Mouse (Mus musculus): ENCODE data around the gene Prdm5.

Prdm5 gene

DNA sequence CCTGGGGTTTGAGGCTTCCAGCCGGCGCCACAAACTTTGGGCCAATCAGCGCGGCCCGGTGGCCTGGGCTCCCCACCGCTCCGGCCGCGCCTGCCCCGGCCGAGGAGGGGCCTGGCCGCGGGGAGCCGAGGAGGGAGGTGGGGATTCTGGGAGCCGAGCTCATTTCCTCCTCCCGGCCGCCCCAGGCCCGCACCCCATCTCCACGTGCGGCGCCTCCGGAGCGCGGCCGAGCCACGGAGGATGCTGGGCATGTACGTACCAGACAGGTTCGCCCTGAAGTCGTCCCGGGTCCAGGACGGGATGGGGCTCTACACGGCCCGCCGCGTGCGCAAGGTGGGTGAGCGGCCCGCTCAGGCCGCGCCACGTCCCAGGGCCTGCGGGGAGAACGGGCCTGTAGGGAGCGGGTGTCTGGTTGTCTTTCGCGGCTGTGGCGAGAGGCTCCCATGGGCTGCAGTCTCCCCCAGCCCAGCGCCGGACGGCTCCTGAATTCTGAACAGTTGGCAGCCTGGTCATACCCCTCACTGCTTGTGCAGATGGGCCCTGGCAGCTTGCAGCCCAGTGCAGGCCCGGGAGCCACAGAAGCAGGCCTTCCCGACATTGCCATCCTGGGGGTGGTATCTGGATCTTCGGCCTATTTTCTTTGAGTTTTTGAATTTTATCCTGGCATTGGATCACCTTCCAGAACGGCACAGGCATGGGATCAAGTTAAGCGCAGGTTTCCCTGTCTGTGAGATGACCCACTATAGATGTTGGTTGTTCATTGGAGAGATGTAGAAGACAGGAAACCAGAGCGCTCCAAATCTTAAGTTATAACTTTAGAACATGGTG, at the start of gene Prdm5:
Prdm5 (plus strand) TSS at position 128 of the 828 bp plus-strand sequence.
- peak; percentile 63 for DNase-seq

- DNase-seq: no peak
These were observed 39.3 kb upstream of the Prdm5 start for GRCm38 (mm10) chr6:65739442-65739841.

DNA sequence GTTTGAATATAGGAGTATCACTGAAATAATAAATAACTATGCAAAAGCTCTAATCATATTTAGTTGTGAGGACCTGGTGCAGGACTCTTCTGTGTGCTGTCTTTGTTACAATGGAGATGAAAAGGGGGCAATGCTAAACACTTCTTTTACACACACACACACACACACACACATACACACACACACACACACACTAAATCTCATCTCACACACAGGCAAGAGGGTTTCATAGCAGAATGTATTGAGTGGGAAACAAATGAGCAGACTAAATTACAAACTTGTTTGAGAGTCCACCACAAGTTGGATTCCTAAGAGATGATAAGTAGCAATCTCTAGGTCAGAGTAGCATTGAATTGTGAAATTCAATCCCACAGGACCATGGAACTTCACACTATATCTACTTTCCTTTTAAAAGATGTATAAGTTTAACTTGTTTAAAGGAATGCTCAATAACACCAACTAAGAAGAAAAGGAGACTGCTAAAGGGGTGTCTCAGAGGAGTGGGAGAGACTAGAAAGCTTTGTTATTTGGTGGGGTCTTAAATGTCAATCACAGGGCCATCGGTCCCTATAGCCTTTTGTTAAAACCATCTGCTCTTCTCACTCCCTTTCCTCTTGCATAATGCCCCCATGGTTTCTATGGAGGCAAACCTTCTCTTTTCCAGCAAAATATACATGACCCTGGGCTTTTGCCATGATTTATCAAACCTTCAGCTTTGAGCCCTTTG, 35.5 kb upstream of the Prdm5 start:
- DNase-seq: no peak

GRCm38 (mm10) chr6:65743871-65744202, 35.0 kb upstream of the Prdm5 start:
- DNase-seq: no peak

DNA sequence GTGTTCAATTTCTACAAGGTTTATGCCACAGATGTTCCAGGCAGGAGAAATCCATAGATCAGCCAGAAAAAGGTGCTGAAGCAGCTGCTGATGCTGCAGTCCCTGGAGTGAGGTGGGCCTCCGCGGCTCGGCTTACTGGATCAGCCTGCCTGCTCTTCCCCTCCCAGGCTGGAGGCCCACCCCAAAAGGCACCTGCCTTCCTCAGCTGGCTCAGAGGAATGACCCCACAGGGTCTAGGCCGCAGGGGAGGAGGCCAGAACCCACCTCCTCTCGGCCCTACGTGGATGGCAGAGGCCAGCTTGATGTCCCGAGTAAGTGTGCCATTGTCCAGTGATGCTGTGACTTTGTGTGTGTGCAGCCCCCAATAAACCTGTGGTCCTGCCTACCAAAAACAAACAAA, 20.6 kb upstream of the Prdm5 start:
- no peak for DNase-seq

GRCm38 (mm10) chr6:65759174-65759573, 19.6 kb upstream of the Prdm5 start:
- no peak for DNase-seq

- DNase-seq: no peak
These were observed 18.7 kb upstream of the Prdm5 start for GRCm38 (mm10) chr6:65760073-65760472.

DNA sequence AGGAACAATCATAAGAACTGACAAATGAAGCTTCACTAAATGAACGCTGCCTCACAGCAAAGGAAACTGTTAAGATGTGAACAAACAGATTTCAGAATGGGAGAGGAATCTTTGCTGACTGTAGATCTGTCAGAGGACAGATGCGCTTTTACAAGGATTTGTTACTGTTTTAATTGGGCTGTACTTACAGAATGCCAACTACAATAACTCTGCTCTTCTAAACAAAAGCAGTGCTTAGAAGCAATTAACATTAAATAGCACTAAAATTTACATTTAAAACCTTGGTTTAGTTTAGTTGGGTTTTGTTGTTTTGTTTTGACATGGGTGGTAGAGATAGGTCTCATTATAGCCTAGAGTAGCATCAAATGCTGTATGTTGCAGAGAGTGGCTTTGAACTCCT, 14.3 kb upstream of the Prdm5 start:
- no peak for DNase-seq

GRCm38 (mm10) chr6:65765057-65765456, 13.7 kb upstream of the Prdm5 start:
- DNase-seq: peak; percentile 11

- no peak for DNase-seq
These were observed 12.9 kb upstream of the Prdm5 start for GRCm38 (mm10) chr6:65765752-65766397.

- DNase-seq: no peak
These were observed 10.9 kb upstream of the Prdm5 start for GRCm38 (mm10) chr6:65767911-65768310.

- DNase-seq: no peak
These were observed 5.2 kb upstream of the Prdm5 start for GRCm38 (mm10) chr6:65773566-65773965.

- DNase-seq: no peak
These were observed 973 bp downstream of the Prdm5 start for GRCm38 (mm10) chr6:65779689-65780233.

DNA sequence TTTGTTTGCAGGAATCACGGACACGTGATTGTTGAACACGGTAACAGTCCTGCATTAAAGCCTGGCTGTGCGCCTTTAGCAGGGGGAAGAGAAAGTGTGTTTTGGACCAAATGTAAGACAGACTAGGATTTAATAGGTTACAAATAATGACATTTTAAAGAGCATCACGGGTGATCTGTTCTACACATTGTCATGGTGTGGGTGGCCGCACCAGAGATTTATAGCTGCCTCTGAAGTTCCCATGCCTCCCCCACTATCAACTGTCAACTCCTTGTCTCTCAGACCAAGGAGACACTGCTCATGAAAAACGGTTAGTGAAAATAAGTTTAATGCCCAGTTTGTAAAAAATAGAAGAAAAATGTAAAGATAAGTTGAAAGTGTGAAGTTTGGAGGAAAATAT, 2.7 kb downstream of the Prdm5 start:
- no peak for DNase-seq

DNA sequence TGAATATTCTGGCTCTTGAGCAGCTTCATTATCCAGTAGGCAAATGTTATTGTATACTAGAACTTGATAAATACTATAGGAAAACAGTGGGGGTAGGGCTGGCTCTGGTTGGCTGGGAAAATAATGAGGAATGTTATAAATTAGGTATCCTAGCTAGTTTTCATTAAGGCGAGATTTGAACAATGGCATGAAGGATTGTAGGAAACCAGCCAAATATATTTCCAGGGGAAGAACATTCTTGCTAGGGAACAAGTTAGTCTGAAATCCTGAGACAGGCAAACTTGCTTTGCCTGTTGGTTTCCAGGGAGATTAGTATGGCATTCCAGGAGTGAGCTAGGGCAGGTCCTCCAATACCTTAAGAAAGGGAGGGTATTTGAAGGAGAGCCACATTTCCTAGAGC, 4.9 kb downstream of the Prdm5 start:
- DNase-seq: no peak

DNA sequence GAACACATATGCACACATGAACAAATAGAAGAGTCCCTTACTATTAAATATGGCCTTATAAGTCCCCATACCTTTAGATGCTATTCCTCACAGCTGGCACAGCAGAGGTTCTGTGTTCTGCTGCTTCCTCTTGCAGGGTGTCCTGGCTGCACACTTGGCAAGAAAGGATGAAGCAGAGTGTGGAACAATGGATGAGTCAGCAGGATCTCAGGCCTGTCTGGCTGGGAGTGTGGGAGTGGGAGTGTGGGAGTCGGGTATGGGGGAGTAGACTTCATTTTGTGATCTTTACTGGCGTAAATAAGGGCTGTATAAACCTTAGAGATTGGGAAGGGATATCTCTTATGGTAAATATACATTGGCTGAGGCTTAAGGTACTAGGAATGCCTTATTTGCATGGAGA, 14.1 kb downstream of the Prdm5 start:
- DNase-seq: no peak

GRCm38 (mm10) chr6:65796552-65796951, 17.8 kb downstream of the Prdm5 start:
- no peak for DNase-seq

DNA sequence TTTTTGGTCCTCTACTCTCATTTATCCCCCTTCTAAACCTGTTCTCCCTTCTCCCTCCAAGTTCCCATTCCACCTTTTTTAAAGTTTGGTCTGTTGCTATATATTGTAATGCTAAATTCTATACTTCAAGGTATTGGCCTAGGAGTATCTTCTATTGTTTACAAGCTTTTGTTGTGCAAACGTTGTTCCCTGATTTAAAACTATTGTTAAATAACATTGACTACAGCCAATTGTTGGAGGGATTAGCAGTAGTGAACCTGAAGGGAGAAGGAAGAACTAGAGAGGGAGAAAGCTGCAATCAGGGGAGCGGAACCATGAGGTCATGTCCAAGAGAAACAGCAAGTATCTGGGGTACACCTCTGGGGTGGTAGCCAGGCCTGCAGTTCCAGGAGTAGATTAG, 18.5 kb downstream of the Prdm5 start:
- no peak for DNase-seq

DNA sequence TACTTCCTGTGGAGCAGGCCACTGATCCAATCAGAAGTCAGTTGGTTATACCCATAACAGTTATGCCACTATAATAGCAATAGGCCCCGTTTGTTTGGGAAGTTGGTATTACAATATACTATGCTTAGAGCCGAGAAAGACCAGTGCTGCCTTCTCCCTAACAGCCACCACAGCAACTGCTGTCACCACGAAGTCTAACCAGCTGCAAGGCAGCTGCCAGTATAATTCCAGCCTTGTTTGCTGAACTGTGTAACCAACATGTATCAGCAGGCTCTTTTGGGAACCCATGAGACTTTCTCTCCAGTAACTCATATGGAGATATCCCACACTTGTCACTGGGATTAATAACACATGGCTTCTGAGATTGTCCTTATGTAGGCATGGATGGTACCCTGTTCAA, 19.6 kb downstream of the Prdm5 start:
- DNase-seq: no peak

GRCm38 (mm10) chr6:65811685-65812084, 32.9 kb downstream of the Prdm5 start:
- no peak for DNase-seq

- no peak for DNase-seq
These were observed 39.4 kb downstream of the Prdm5 start for GRCm38 (mm10) chr6:65818039-65818747.

GRCm38 (mm10) chr6:65828656-65829055, 49.9 kb downstream of the Prdm5 start:
- no peak for DNase-seq

DNA sequence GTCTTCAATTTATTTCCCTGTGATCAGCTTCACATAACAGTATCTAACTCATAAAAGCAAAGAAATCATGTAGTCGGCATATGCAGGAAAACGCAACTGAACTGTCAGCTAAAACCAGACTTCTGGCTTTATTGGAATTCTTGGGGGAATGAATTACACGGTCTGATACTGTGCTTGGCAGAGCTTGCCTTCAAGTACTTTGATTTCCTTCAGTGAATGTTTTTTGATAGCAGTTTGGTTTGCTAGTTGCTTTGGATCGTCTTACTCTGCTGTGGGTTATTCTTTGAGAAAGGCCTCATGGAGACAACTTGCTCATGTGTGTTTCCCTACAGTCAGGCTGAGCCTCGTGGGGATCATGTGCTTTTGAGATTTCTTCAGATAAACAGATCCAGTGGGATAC, 52.7 kb downstream of the Prdm5 start:
- DNase-seq: no peak
